ENCODE assay signal across 8 mouse cellular contexts in the genomic region with DNA sequence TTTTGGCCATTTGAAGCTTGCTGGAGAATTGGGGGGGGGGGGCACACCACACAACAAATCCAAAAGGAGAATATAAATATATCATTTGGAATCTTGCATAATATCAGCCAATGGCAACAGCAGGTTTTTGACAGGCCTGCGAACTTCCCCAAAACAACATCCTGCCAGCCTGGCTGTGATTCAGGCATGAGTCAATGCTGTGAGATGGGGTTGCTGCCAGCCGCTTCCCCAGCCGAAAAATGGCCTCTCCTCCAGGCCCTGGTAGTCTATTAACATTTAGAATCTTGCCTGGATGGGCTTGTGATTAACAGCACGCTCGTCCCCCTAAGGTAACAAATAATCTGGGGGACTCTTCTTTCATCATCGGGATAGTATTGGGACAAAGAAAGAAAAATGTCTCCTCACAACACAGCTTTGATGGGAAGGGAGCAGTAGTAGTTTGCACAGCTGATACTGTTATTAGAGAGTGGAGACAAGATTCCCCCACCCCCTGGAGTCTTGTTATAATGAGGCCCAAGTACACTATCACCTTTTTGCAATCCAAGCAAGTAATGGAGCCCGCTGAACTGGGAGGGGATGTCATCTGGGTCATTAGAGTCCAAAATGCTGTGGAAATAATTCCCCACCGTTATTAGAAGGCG.
A peak's percentile ranks its signal among the peaks of the same experiment; 100 is the strongest.
DNase-seq lines count a peak whose midpoint lies in the region; ATAC-seq lines count a peak whose summit lies in the region.

No protein-coding gene starts in this region.

- H3K4me2 ChIP-seq in neural tube, embryonic 15.5 days, result no peak overlapping the region

- H3K9ac ChIP-seq in neural tube, embryonic 15.5 days (replicated peaks), result no peak overlapping the region

- DNase-seq in neural tube, embryonic 10.5 days (ENCODE audit: extremely low spot score, low spot score), result no peak
- peak; percentile 89 for DNase-seq in cerebellum, adult 11-12 months
- peak; percentile 73 to 81 for DNase-seq in left cerebral cortex, postnatal 36 days (ENCODE audit: low spot score in 2 of 2)
- DNase-seq in spleen, postnatal 36 days (ENCODE audit: low spot score in 2 of 2), result no peak
- no peak for DNase-seq in natural killer cell, adult 2 months (ENCODE audit: low spot score in 2 of 2)

- H3K27ac ChIP-seq in neural tube, embryonic 15.5 days (replicated peaks), result no peak overlapping the region

- WGBS in neural tube, embryonic 15.5 days, result 65% methylated on average over 9 of the region's 9 CpGs

- H3K9me3 ChIP-seq in neural tube, embryonic 15.5 days (replicated peaks), result no peaks in the 10 kb centered on the region

- no peaks in the 10 kb centered on the region for H3K27me3 ChIP-seq in neural tube, embryonic 15.5 days (replicated peaks)

- peaks cover 17% of the 10 kb centered on the region for H3K4me1 ChIP-seq in neural tube, embryonic 15.5 days

- peak; percentile 63; the same call in 1 of the 2 replicates for ATAC-seq in neural tube, embryonic 15.5 days (ENCODE audit: low FRiP score)
- peak; percentile 68 for ATAC-seq in granulocyte monocyte progenitor cell, adult 5-6 weeks (replicated peaks; ENCODE audit: poor library complexity, severe bottlenecking)
- ATAC-seq in activated CD4-positive, CD25-positive, alpha-beta regulatory T cell, adult 4 months, result no peak

- no peak overlapping the region for H3K4me3 ChIP-seq in neural tube, embryonic 15.5 days (replicated peaks)

- intact Hi-C loops in left cerebral cortex, postnatal 36 days (cut with DNase I), result loop anchor here (5.0 to 10.0 kb wide), 3 partner anchors 61 to 341 kb away; no protein-coding TSS in a partner anchor

- no peaks in the 10 kb centered on the region for H3K36me3 ChIP-seq in neural tube, embryonic 15.5 days

Comparison
In these comparisons a context has a peak if more than half of its experiments do, and no peak if none do; other contexts are left out.
1. DNase-seq: peak in cerebellum, adult 11-12 months (single experiment) and left cerebral cortex, postnatal 36 days (2 of 2); none in neural tube, embryonic 10.5 days (single experiment), spleen, postnatal 36 days (0 of 2) and natural killer cell, adult 2 months (0 of 2).